Mouse (Mus musculus) CH12.LX (cell line): ENCODE results near the gene Adat1. TPM values are rescaled to one million over a fixed set of nuclear protein-coding genes. Genes with fewer than 3 reads are reported as not detected.
A peak's percentile ranks its signal among the peaks of the same experiment; 100 is the strongest.

ENCODE experiments used
- DNase-seq: peaks from one replicate; pipeline ENCODE4 v3.0.0-alpha.2; 2013; ENCODE audit errors: extremely low read depth
- H3K27ac ChIP-seq: 2 replicates; pipeline ENCODE4 v1.5.1; 2012; ENCODE audit warnings: low read depth, mild to moderate bottlenecking, control low read depth, moderate library complexity; ENCODE audit not compliant: insufficient read depth
- H3K27me3 ChIP-seq: replicated peaks from 2 replicates; pipeline ENCODE3; 2012; ENCODE audit warnings: inconsistent platforms
- H3K36me3 ChIP-seq, 2 experiments: replicated peaks in 1 of 2; 2 replicates each; pipeline versions ENCODE3 to v1.6.1; 2012; ENCODE audit warnings: inconsistent platforms in 1 of 2, low read length in 1 of 2, mild to moderate bottlenecking in 1 of 2, mixed read lengths in 1 of 2, moderate library complexity in 1 of 2; ENCODE audit not compliant: control insufficient read depth in 1 of 2, insufficient read depth in 1 of 2
- H3K4me1 ChIP-seq, 2 experiments: 2 replicates each; pipeline ENCODE4 v1.6.1; 2012; ENCODE audit warnings: inconsistent platforms in 1 of 2, moderate library complexity in 1 of 2; ENCODE audit not compliant: insufficient read depth in 2 of 2, control insufficient read depth in 1 of 2
- H3K4me2 ChIP-seq: 2 replicates; pipeline ENCODE4 v1.6.1; 2012; ENCODE audit warnings: low read depth, mild to moderate bottlenecking, control low read depth; ENCODE audit not compliant: poor library complexity, insufficient read depth, severe bottlenecking
- H3K4me3 ChIP-seq, 3 experiments: fragments of 150-350 bp in 1 of 3; sonication (generic) in 1 of 3; replicated peaks in 1 of 3; 2 replicates each; pipeline versions ENCODE3 to v1.5.1; 2011 to 2012; ENCODE audit warnings: low read depth in 2 of 3, low read length in 2 of 3, mild to moderate bottlenecking in 2 of 3, moderate library complexity in 2 of 3, control low read depth in 1 of 3, improper control_type of control experiment in 1 of 3, inconsistent platforms in 1 of 3, mixed read lengths in 1 of 3; ENCODE audit not compliant: poor library complexity in 1 of 3
- H3K79me2 ChIP-seq: replicated peaks from 2 replicates; pipeline ENCODE4 v1.6.1; 2012; ENCODE audit warnings: mild to moderate bottlenecking, moderate library complexity; ENCODE audit not compliant: control insufficient read depth, poor library complexity, insufficient read depth, severe bottlenecking; ENCODE audit errors: extremely low read depth
- H3K9ac ChIP-seq: 2 replicates; pipeline ENCODE4 v1.6.1; 2012; ENCODE audit warnings: low read depth, mild to moderate bottlenecking, control low read depth, moderate library complexity; ENCODE audit not compliant: insufficient read depth
- H3K9me3 ChIP-seq: replicated peaks from 2 replicates; pipeline ENCODE3; 2012; ENCODE audit warnings: low read length, inconsistent platforms, mixed read lengths
- CHD1 ChIP-seq: IDR thresholded peaks from 2 replicates; pipeline ENCODE4 v1.6.1; 2012; ENCODE audit warnings: low read depth, low read length, improper control_type of control experiment, inconsistent platforms
- CHD2 ChIP-seq: IDR thresholded peaks from 2 replicates; pipeline ENCODE4 v1.6.1; 2011; ENCODE audit warnings: low read length, improper control_type of control experiment
- EP300 ChIP-seq: IDR thresholded peaks from 2 replicates; pipeline ENCODE4 v1.6.1; 2011; ENCODE audit warnings: low read length, improper control_type of control experiment
- ETS1 ChIP-seq: conservative IDR thresholded peaks from 2 replicates; pipeline ENCODE4 v1.6.1; 2012; ENCODE audit warnings: low read depth, mild to moderate bottlenecking, inconsistent platforms, low read length, improper control_type of control experiment, moderate library complexity
- IRF4 ChIP-seq: IDR thresholded peaks from 2 replicates; pipeline ENCODE4 v1.6.1; 2014; ENCODE audit warnings: low read depth, mild to moderate bottlenecking, inconsistent platforms, low read length, improper control_type of control experiment
- JUN ChIP-seq: IDR thresholded peaks from 2 replicates; pipeline ENCODE4 v1.6.1; 2011; ENCODE audit warnings: low read depth, mild to moderate bottlenecking, low read length, improper control_type of control experiment, moderate library complexity; ENCODE audit not compliant: insufficient read depth
- KAT2A ChIP-seq: IDR thresholded peaks from 2 replicates; pipeline ENCODE4 v1.6.1; 2012; ENCODE audit warnings: low read length, improper control_type of control experiment, inconsistent platforms; ENCODE audit not compliant: insufficient replicate concordance
- MAZ ChIP-seq: IDR thresholded peaks from 2 replicates; pipeline ENCODE4 v1.6.1; 2012; ENCODE audit warnings: low read depth, mild to moderate bottlenecking, inconsistent platforms, low read length, improper control_type of control experiment, moderate library complexity
- MEF2A ChIP-seq: IDR thresholded peaks from 2 replicates; pipeline ENCODE4 v1.6.1; 2014; ENCODE audit warnings: low read depth, mild to moderate bottlenecking, inconsistent platforms, low read length, improper control_type of control experiment, borderline replicate concordance
- NRF1 ChIP-seq: IDR thresholded peaks from 2 replicates; pipeline ENCODE4 v1.6.1; 2014; ENCODE audit warnings: low read depth, mild to moderate bottlenecking, inconsistent platforms, low read length, improper control_type of control experiment, moderate library complexity
- POLR2A ChIP-seq: IDR thresholded peaks from 2 replicates; pipeline ENCODE4 v1.6.1; 2011; ENCODE audit warnings: low read depth, mild to moderate bottlenecking, improper control_type of control experiment, low read length
- POLR2AphosphoS2 ChIP-seq: IDR thresholded peaks from 2 replicates; pipeline ENCODE4 v1.6.1; 2011; ENCODE audit warnings: low read depth, low read length, improper control_type of control experiment
- RCOR1 ChIP-seq: conservative IDR thresholded peaks from 2 replicates; pipeline ENCODE4 v1.6.1; 2012; ENCODE audit warnings: low read depth, mild to moderate bottlenecking, inconsistent platforms, low read length, improper control_type of control experiment
- SIN3A ChIP-seq: IDR thresholded peaks from 2 replicates; pipeline ENCODE4 v1.6.1; 2012; ENCODE audit warnings: low read length, improper control_type of control experiment, inconsistent platforms
- TBP ChIP-seq: conservative IDR thresholded peaks from 2 replicates; pipeline ENCODE4 v1.6.1; 2011; ENCODE audit warnings: low read depth, low read length, improper control_type of control experiment
- UBTF ChIP-seq: IDR thresholded peaks from 2 replicates; pipeline ENCODE4 v1.6.1; 2012; ENCODE audit warnings: low read depth, mild to moderate bottlenecking, inconsistent platforms, low read length, improper control_type of control experiment, moderate library complexity
- USF1 ChIP-seq: IDR thresholded peaks from 2 replicates; pipeline ENCODE4 v1.6.1; 2014; ENCODE audit warnings: low read depth, mild to moderate bottlenecking, inconsistent platforms, low read length, improper control_type of control experiment
- ZNF384 ChIP-seq: IDR thresholded peaks from 2 replicates; pipeline ENCODE4 v1.6.1; 2012; ENCODE audit warnings: low read depth, low read length, improper control_type of control experiment, inconsistent platforms
- dilution Hi-C: fragments of 300-500 bp; cut with MboI; formaldehyde crosslinking; loops from 2 replicates; pipeline ENCODE4 v1.14.3; 2020; ENCODE audit warnings: low sequenced_read_pairs; ENCODE audit not compliant: extremely low pct_unique_long_range_greater_than_20kb, extremely low pct_ligation_motif_present
- in situ Hi-C: fragments of 300-500 bp; cut with MboI; formaldehyde crosslinking; loops from 3 replicates; pipeline ENCODE4 v1.14.3; 2019; ENCODE audit warnings: low sequenced_read_pairs, low pct_ligation_motif_present, low pct_unique_long_range_greater_than_20kb, mixed read lengths
- polyA plus RNA-seq: library from polyadenylated mRNA; unstranded; fragments of >175 nt; gene quantifications from 2 replicates; pipeline ENCODE4 v1.2.1, GENCODE M21; 2012; ENCODE audit warnings: low read depth; ENCODE audit not compliant: insufficient read length
- total RNA-seq, 2 experiments: library from RNA; depleted of rRNA; stranded (reverse); fragments of 300-350 nt in 1 of 2; fragments of >200 nt in 1 of 2; gene quantifications; 2 replicates each; pipeline ENCODE4 v1.2.3; 2012 to 2014

The Adat1 gene
- total and polyA plus RNA-seq, 3 experiments: 5.4 to 8.7 (median 8.1) TPM

GRCm38 (mm10) chr8:111947144-111947543, 45.0 kb downstream of the Adat1 start:
- Histone ChIP-seq H3K27ac (no peak overlapping the region), H3K9ac (no peak overlapping the region), H3K4me3 (no peak overlapping the region), H3K79me2 (no peaks in the 10 kb centered on the region; the same call in 1 of the 2 replicates), H3K4me2 (no peak overlapping the region), H3K9me3 (no peaks in the 10 kb centered on the region), H3K4me1 (peaks cover 11 to 53% of the 10 kb centered on the region in 2 experiments), H3K36me3 (peaks cover 44 to 77% of the 10 kb centered on the region in 2 experiments), H3K27me3 (no peaks in the 10 kb centered on the region)
- DNase-seq: peak; percentile 50
- in situ Hi-C loops (loop anchor here (5.0 kb wide), 1 partner anchor 35 kb away; no protein-coding TSS in a partner anchor), dilution Hi-C loops (no loop called here)
- TF ChIP-seq MAZ (no peak), EP300 (peak; percentile 74), ETS1 (0 out of 2 replicates have a peak, but pooled peaks have one; percentile 30), MEF2A (no peak), CHD2 (no peak), IRF4 (peak; percentile 72), POLR2A (no peak), NRF1 (no peak)

- TF ChIP-seq POLR2AphosphoS2 (no peak), ZNF384 (no peak), RCOR1 (no peak), POLR2A (no peak), USF1 (no peak), UBTF (no peak), ETS1 (no peak)
- H3K27me3 ChIP-seq: no peaks in the 10 kb centered on the region
- H3K79me2 ChIP-seq: peaks cover 10% of the 10 kb centered on the region; the same call in 1 of the 2 replicates
- H3K9ac ChIP-seq: no peak overlapping the region
- peaks cover 28 to 51% of the 10 kb centered on the region in 2 experiments for H3K36me3 ChIP-seq
- H3K4me2 ChIP-seq: no peak overlapping the region
- no peaks in the 10 kb centered on the region for H3K9me3 ChIP-seq
- no peak overlapping the region for H3K27ac ChIP-seq
- no peak for DNase-seq
- no peak overlapping the region for H3K4me3 ChIP-seq
- in situ Hi-C loops: no loop called here
- dilution Hi-C loops: no loop called here
- H3K4me1 ChIP-seq: peaks cover 11 to 52% of the 10 kb centered on the region in 2 experiments
These were observed 48.6 kb downstream of the Adat1 start for GRCm38 (mm10) chr8:111943544-111943943.

- H3K4me3 ChIP-seq: peak overlapping the region; percentile 92 to 98 (median 98)
- H3K9ac ChIP-seq: peak overlapping the region; percentile 89; the same call in 1 of the 2 replicates
- H3K36me3 ChIP-seq: peaks cover 19 to 35% of the 10 kb centered on the region in 2 experiments
- H3K27ac ChIP-seq: no peak overlapping the region
- peaks cover 0 to 37% of the 10 kb centered on the region in 2 experiments; a peak in 2 of 4 replicates for H3K4me1 ChIP-seq
- no peak for TF ChIP-seq CHD1
- no peak for TF ChIP-seq NRF1
- TF ChIP-seq TBP: no peak
- no peak for TF ChIP-seq KAT2A
- no peak for TF ChIP-seq JUN
- TF ChIP-seq SIN3A: peak; percentile 88
- H3K4me2 ChIP-seq: peak overlapping the region; percentile 71; the same call in 1 of the 2 replicates
- peak; percentile 41 for DNase-seq
- dilution Hi-C loops (no loop called here), in situ Hi-C loops (no loop called here)
- no peaks in the 10 kb centered on the region for H3K9me3 ChIP-seq
- H3K27me3 ChIP-seq: no peaks in the 10 kb centered on the region
- H3K79me2 ChIP-seq: peaks cover 10% of the 10 kb centered on the region; the same call in 1 of the 2 replicates
These were observed 51.0 kb downstream of the Adat1 start for GRCm38 (mm10) chr8:111941101-111941454.
